Mouse (Mus musculus): Measurements from ENCODE around the gene Gm20517.

Gene Gm20517

GRCm38 (mm10) chr17:47704692-47705091 is 93.3 kb downstream of the Gm20517 start:
- in situ Hi-C loops (cut with MboI, MseI) = no loop called here

DNA sequence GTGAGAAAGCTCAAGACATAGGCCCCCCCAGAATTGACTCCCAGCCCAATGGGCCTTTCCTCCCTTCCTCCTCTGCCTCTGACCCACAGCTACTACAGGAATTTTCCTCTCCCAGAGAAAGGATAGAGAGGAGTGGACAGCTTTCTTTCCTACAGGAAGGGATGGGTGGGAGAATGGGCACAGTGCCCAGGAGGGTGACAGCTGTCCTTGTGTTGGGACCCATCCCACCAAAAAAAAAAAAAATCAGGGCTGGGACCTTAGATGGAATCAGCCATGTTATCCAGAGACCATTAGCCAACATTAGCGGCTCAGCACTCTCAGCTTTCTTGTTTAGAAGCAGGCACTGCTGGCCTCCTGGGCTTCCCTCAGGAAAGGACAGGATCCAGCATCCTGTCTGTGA is 94.8 kb downstream of the Gm20517 start:
- in situ Hi-C loops (cut with MboI, MseI) = no loop called here

GRCm38 (mm10) chr17:47707961-47708360 is 96.6 kb downstream of the Gm20517 start:
- in situ Hi-C loops (cut with MboI, MseI) = no loop called here

DNA sequence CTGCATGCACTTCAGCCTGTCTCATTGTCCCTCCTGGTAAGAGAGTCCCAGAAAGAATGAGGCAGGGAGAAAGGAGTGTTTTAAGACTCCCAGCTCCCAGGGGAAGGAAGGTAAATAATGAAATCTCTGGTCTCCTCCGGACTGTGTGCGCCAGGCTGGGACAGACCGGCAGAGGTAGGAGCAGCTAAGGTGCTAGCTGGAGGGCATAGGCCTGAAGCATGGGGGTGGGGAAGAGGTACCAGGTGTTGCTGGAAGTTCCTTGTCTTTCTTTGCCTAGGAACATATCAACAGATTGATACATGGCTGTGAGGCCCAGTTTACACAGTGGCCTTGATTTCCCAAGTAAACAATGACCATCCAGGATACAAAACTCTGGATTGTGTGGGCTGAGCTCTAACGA is 97.6 kb downstream of the Gm20517 start:
- in situ Hi-C loops (cut with MboI, MseI) = no loop called here

DNA sequence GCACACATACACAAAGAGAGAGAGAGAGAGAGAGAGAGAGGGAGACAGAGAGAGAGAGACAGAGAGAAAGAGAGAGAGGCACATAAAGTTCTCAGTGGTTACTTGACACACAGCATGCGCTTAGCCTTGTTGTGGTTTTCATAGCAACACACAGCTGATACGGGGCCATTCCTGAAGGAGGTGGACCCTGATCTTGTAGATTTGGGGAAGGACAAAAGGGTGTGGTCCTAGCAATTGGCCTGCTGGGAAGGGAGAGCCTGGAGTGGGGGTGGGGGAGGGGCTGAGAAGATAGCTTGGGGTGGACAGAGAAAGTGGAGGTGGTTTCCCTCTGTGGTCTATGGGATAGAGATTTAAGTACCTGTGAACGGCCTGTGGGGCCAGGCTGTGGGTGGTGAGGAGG is 98.6 kb downstream of the Gm20517 start:
- in situ Hi-C loops (cut with MboI, MseI) = no loop called here

- in situ Hi-C loops (cut with MboI, MseI) = no loop called here
These were observed 100.5 kb downstream of the Gm20517 start for GRCm38 (mm10) chr17:47711883-47712282.

DNA sequence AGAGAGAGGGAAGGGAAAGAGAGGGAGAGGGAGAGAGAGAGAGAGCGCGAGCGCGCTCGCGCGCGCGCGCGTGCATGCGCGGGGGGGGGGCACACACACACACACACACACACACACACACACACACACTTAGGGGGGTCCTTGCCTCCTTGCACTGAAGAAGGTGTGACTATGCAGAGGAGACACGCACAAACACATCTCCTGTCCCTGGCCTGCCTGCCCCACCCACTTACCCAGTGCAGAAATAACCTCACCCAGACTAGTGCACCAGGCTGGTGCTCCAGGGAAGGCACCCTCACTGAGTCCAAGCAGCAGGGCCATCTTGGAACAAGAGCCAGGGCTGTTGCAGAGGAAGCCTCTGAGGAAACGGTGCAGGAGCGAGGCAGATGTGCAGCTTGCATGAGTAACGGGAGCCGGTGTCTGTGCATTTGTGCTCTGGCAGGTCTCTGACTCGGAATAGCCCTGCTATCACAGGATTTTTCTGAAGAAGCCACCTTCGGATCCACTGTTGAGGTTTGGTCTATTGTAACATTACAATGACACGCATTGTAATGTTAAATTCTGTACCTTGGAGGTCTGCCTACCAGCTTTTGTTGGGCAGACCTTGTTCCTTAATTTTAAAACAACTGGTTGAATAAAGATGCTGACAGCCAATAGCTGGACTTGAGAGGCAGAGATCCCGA is 101.6 kb downstream of the Gm20517 start:
- in situ Hi-C loops (cut with MboI, MseI) = no loop called here

DNA sequence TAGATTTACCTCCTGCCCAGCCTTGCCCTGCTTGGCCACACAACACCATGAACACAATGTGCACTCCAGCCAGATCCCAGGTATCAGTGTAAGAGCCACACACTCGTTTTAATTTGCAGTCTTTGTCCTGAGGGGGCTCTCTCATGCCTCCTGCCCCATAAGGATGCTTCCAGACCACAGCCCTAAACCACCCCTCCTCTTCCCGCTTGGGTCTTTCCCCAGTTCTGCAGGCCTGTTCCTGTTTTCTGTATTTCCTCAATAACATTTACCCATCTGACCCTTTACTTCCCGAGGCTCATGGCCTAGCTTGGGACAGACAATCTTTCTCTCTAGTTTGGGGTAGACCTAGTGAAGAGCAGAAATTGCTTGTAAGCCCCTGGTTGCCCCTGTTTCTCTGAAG is 103.6 kb downstream of the Gm20517 start:
- in situ Hi-C loops (cut with MboI, MseI) = no loop called here

DNA sequence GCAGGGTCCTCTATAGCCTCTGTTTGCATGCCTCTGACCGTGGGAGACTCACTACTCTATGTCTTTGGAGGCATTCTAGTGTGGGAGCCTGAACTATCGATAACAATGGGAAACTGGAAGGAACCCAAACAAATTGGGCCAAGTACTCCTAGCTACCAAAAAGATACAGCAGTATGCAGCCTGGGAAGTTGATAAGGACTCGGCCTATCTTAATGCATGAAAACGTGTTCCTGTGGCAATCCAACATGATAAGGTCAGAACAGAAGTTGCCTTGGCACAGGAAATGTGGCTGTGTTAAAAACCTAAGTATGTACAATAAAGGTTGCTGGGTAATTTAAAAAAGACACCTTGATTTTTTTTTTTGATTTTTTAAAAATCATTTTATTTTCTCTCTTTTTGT is 109.8 kb downstream of the Gm20517 start:
- in situ Hi-C loops (cut with MboI, MseI) = no loop called here

DNA sequence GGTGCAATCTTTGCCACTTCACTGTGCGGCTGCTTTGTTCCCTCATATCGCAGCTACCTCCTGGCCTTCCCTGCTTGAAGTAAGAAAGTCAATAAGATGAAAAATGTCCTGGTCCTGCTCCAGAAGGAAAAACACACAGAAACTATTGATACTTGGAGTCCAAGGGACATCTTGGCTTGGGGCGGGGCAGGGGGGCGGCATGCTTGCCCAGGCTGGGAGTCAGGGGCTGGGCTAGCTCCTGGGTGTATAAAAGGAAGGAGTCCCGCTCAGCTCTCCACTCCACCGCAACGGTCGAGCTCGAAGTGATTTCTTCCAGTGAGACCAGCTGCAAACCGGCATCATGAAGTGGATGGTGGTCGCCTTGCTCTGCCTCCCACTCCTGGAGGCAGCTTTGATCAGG is 115.2 kb downstream of the Gm20517 start, which contains the start of gene Pgc:
TSS of gene Pgc (plus strand) at position 277 of the 400 bp plus-strand sequence.
- in situ Hi-C loops (cut with MboI, MseI) = no loop called here

DNA sequence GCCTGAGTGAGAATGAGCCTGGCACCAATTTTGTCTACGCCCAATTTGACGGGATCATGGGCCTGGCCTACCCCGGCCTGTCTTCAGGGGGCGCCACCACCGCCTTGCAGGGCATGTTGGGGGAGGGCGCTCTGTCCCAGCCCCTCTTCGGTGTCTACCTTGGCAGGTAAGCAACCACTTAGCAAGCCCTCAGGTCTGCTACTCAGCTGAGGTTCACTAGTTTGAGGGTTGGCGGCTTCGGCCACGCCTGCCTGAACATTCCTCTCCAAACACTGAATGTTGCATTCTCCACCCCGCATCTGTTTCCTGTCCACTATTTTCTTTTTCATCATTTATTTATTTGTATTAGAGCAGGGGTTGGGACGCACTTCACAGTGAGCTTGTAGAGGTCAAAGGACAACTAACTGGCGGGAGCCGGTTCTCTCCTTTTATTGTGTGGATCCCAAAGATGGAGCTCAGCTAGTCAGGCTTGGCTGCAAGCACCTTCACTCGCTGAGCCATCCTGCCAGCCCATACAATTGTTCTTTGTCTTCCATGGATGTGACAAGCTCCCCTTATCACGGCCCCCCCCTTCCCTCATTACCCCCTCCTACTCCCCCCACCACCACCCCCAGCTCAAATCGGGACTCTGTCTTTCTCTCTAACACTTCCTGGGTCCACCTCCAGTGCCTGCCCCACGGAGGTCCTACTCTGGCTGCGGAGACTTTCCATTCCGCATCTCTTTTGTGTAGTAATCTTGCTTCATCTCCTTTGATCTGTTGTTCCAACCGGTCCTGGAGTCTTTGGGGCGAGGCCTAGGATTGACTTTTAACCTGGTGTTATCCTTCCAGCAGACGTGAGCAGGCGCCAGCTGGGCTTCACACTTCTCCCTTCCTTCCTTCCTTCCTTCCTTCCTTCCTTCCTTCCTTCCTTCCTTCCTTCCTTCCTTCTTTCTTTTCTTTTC is 119.5 kb downstream of the Gm20517 start:
- in situ Hi-C loops (cut with MboI, MseI) = no loop called here

Data from regulatory T cell (primary cell).